ENCODE assay signal across 22 mouse cellular contexts in the genomic region with DNA sequence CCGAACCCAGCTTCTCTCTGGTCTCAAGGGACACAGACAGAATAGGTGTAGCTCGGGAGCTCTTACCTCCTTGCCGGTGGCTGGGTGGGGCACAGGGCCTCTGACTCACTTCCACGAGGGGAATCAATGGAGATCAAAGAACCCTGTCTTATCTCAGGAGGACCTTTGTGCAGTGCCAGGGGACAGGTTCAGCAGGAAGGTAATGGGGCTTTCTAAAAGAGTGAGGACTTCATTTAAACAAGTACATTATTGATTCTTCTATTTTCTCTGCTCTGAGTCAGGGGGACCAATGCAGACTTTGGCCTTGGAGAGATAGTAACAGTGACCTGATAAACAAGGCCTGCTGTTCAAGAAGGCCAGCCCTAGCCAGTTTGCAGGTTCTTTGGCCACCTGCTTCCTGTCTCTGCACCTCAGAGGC.
A peak's percentile ranks its signal among the peaks of the same experiment; 100 is the strongest.
DNase-seq lines count a peak whose midpoint lies in the region; ATAC-seq and TF ChIP-seq lines count a peak whose summit lies in the region.
"Had no signal": no experiment of that assay in that cellular context is flagged by ENCODE, and none has a peak within 500 bp of the region (broad histone marks: within the 10 kb centered on the region; RNA-seq: fewer than 3 reads in every experiment).

No protein-coding gene starts in this region.

- H3K27me3 ChIP-seq in hindbrain, embryonic 10.5 days (ENCODE audit: insufficient read depth, poor library complexity, severe bottlenecking), result peaks cover 56% of the 10 kb centered on the region
- no peaks in the 10 kb centered on the region for H3K27me3 ChIP-seq in hindbrain, embryonic 14.5 days (ENCODE audit: control insufficient read depth, insufficient read depth, low read length)
- H3K27me3 ChIP-seq in intestine, embryonic 16.5 days (replicated peaks; ENCODE audit: control insufficient read depth, insufficient read depth, low read length), result no peaks in the 10 kb centered on the region
- H3K27me3 ChIP-seq in liver, embryonic 16.5 days (ENCODE audit: control insufficient read depth, insufficient read depth, low read depth, low read length), result no peaks in the 10 kb centered on the region
- no peaks in the 10 kb centered on the region for H3K27me3 ChIP-seq in stomach, postnatal 0 days (ENCODE audit: control insufficient read depth, insufficient read depth, low read length)

- ATAC-seq in hindbrain, embryonic 14.5 days (ENCODE audit: low FRiP score), result no peak
- ATAC-seq in intestine, embryonic 16.5 days, result peak; percentile 92
- peak; percentile 67 for ATAC-seq in liver, embryonic 16.5 days (ENCODE audit: low read depth)
- ATAC-seq in stomach, postnatal 0 days (ENCODE audit: low FRiP score, low TSS enrichment), result peak; percentile 93
- ATAC-seq: activated CD4-positive, CD25-positive, alpha-beta regulatory T cell, adult 4 months; forebrain, embryonic 14.5 days; hindbrain, embryonic 16.5 days had no signal

- DNase-seq in hindbrain, embryonic 10.5 days (ENCODE audit: low spot score), result no peak
- no peak for DNase-seq in hindbrain, embryonic 14.5 days (ENCODE audit: low spot score)
- peak; percentile 80 for DNase-seq in stomach, postnatal 0 days (ENCODE audit: low spot score)
- DNase-seq in spleen, postnatal 4 days (ENCODE audit: low spot score in 2 of 2), result no peak
- no peak for DNase-seq in urinary bladder, adult 2 months (ENCODE audit: low spot score)
- DNase-seq: adrenal gland, postnatal 10 days; heart, postnatal 36 days; kidney, adult 2 months; kidney, postnatal 10 days; layer of hippocampus, postnatal 36 days; lung, adult 2 months; right cerebral cortex, adult 18-20 months; spleen, adult 18-20 months had no signal

- 0 out of 2 replicates have a peak, but pooled peaks cover 4% of the 10 kb centered on the region for H3K9me3 ChIP-seq in hindbrain, embryonic 10.5 days
- no peaks in the 10 kb centered on the region for H3K9me3 ChIP-seq in hindbrain, embryonic 14.5 days (ENCODE audit: control insufficient read depth, low read length)
- H3K9me3 ChIP-seq in intestine, embryonic 16.5 days (ENCODE audit: control insufficient read depth, low read length), result 0 out of 2 replicates have a peak, but pooled peaks cover 6% of the 10 kb centered on the region
- no peaks in the 10 kb centered on the region for H3K9me3 ChIP-seq in liver, embryonic 16.5 days (replicated peaks; ENCODE audit: control insufficient read depth, low read length)
- H3K9me3 ChIP-seq in stomach, postnatal 0 days (ENCODE audit: control insufficient read depth, low read length), result no peaks in the 10 kb centered on the region

- H3K4me1 ChIP-seq in hindbrain, embryonic 10.5 days (replicated peaks), result peaks cover 49% of the 10 kb centered on the region
- H3K4me1 ChIP-seq in hindbrain, embryonic 14.5 days (replicated peaks; ENCODE audit: control insufficient read depth, insufficient read depth, low read length), result peaks cover 2% of the 10 kb centered on the region; the same call in 1 of the 2 replicates
- peaks cover 16% of the 10 kb centered on the region; the same call in 1 of the 2 replicates for H3K4me1 ChIP-seq in intestine, embryonic 16.5 days (ENCODE audit: control insufficient read depth, insufficient read depth, low read length)
- no peaks in the 10 kb centered on the region; the same call in 1 of the 2 replicates for H3K4me1 ChIP-seq in liver, embryonic 16.5 days (ENCODE audit: control insufficient read depth, low read depth, low read length)
- no peaks in the 10 kb centered on the region for H3K4me1 ChIP-seq in stomach, postnatal 0 days (replicated peaks; ENCODE audit: control insufficient read depth, insufficient read depth)

- H3K4me2 ChIP-seq in hindbrain, embryonic 14.5 days (replicated peaks), result no peak overlapping the region
- H3K4me2 ChIP-seq in intestine, embryonic 16.5 days (ENCODE audit: low read depth, low read length), result peak overlapping the region; percentile 13; the same call in 1 of the 2 replicates
- H3K4me2 ChIP-seq in liver, embryonic 16.5 days (ENCODE audit: low read depth, low read length), result peak overlapping the region; percentile 27; the same call in 1 of the 2 replicates
- H3K4me2 ChIP-seq in stomach, postnatal 0 days (replicated peaks; ENCODE audit: low read depth), result no peak overlapping the region
- H3K4me2 ChIP-seq: embryonic facial prominence, embryonic 13.5 days had no signal

- TF ChIP-seq CTCF in stomach, postnatal 0 days (IDR thresholded peaks at IDR 0.05; ENCODE audit: low read depth), result no peak

- no peak overlapping the region for H3K4me3 ChIP-seq in hindbrain, embryonic 10.5 days
- no peak overlapping the region for H3K4me3 ChIP-seq in hindbrain, embryonic 14.5 days (replicated peaks; ENCODE audit: low read length)
- no peak overlapping the region for H3K4me3 ChIP-seq in intestine, embryonic 16.5 days (ENCODE audit: low read length)
- no peak overlapping the region for H3K4me3 ChIP-seq in liver, embryonic 16.5 days (ENCODE audit: low read depth, low read length)
- H3K4me3 ChIP-seq in stomach, postnatal 0 days (ENCODE audit: low read depth, low read length), result no peak overlapping the region
- H3K4me3 ChIP-seq: embryonic facial prominence, embryonic 13.5 days; midbrain, embryonic 10.5 days had no signal

- TF ChIP-seq EP300 in stomach, postnatal 0 days (optimal IDR thresholded peaks at IDR 0.05), result no peak

- no peak overlapping the region for H3K9ac ChIP-seq in hindbrain, embryonic 14.5 days
- peak overlapping the region; percentile 25 for H3K9ac ChIP-seq in intestine, embryonic 16.5 days (ENCODE audit: low read depth, low read length)
- no peak overlapping the region for H3K9ac ChIP-seq in liver, embryonic 16.5 days (ENCODE audit: low read depth, low read length)
- no peak overlapping the region for H3K9ac ChIP-seq in stomach, postnatal 0 days (ENCODE audit: low read length)
- H3K9ac ChIP-seq: embryonic facial prominence, embryonic 13.5 days had no signal

- whole genome bisulfite sequencing in hindbrain, embryonic 10.5 days, result 75% methylated on average over 4 of the region's 4 CpGs
- WGBS in hindbrain, embryonic 14.5 days, result 90% methylated on average over 4 of the region's 4 CpGs
- WGBS in intestine, embryonic 16.5 days, result 41% methylated on average over 4 of the region's 4 CpGs
- 53% methylated on average over 4 of the region's 4 CpGs for WGBS in liver, embryonic 16.5 days (ENCODE audit: insufficient replicate concordance)
- 44% methylated on average over 4 of the region's 4 CpGs for WGBS in stomach, postnatal 0 days

- 0 out of 2 replicates have a peak overlapping the region, but pooled peaks have one; percentile 23 for H3K27ac ChIP-seq in hindbrain, embryonic 10.5 days
- no peak overlapping the region for H3K27ac ChIP-seq in hindbrain, embryonic 14.5 days
- H3K27ac ChIP-seq in intestine, embryonic 16.5 days (ENCODE audit: low read length), result peak overlapping the region; percentile 88
- H3K27ac ChIP-seq in liver, embryonic 16.5 days (ENCODE audit: low read length), result peak overlapping the region; percentile 59
- peak overlapping the region; percentile 58; the same call in 1 of the 2 replicates for H3K27ac ChIP-seq in stomach, postnatal 0 days (replicated peaks)
- H3K27ac ChIP-seq: embryonic facial prominence, embryonic 13.5 days; macrophage; midbrain, embryonic 10.5 days had no signal

- H3K36me3 ChIP-seq in hindbrain, embryonic 10.5 days, result no peaks in the 10 kb centered on the region
- H3K36me3 ChIP-seq in hindbrain, embryonic 14.5 days (replicated peaks; ENCODE audit: control insufficient read depth, insufficient read depth), result no peaks in the 10 kb centered on the region
- H3K36me3 ChIP-seq in intestine, embryonic 16.5 days (ENCODE audit: control insufficient read depth, insufficient read depth, low read length), result no peaks in the 10 kb centered on the region
- no peaks in the 10 kb centered on the region; the same call in 1 of the 2 replicates for H3K36me3 ChIP-seq in liver, embryonic 16.5 days (ENCODE audit: control insufficient read depth, insufficient read depth)
- no peaks in the 10 kb centered on the region for H3K36me3 ChIP-seq in stomach, postnatal 0 days (ENCODE audit: control insufficient read depth, insufficient read depth, low read length)
- H3K36me3 ChIP-seq: embryonic facial prominence, embryonic 13.5 days; G1E; midbrain, embryonic 10.5 days had no signal

Comparison
In these comparisons a context has a peak if more than half of its experiments do, and no peak if none do; other contexts are left out.
1. H3K4me2 ChIP-seq: peak in intestine, embryonic 16.5 days (single experiment) and liver, embryonic 16.5 days (single experiment); none in hindbrain, embryonic 14.5 days (single experiment) and stomach, postnatal 0 days (single experiment).